Mouse (Mus musculus) liver, postnatal 0 days (tissue): Measurements from ENCODE around the gene Gzmc. TPM values are rescaled to one million over a fixed set of nuclear protein-coding genes. Genes with fewer than 3 reads are reported as not detected.
"Not testable (repeated sequence)": the region's sequence is repeated elsewhere in the genome, so short reads cannot be mapped to it uniquely, and the experiment has no call there.

Source experiments
- ATAC-seq: fragments of 200-750 bp; cut with Nextera tagmentation; 2 replicates; pipeline ENCODE4 v1.8.0; 2017; ENCODE audit warnings: mild to moderate bottlenecking, moderate library complexity
- DNase-seq: peaks from one replicate; pipeline ENCODE4 v3.0.0-alpha.2; 2016
- H3K27ac ChIP-seq: fragments of 300-500 bp; sonication (generic); 2 replicates; pipeline ENCODE4 v1.5.1; 2014; ENCODE audit warnings: antibody characterized with exemption, moderate library complexity, mild to moderate bottlenecking, low read depth
- H3K27me3 ChIP-seq: fragments of 300-500 bp; sonication (generic); 2 replicates; pipeline ENCODE4 v1.6.1; 2014; ENCODE audit warnings: low read length, control low read depth, mixed read lengths; ENCODE audit not compliant: insufficient read depth
- H3K36me3 ChIP-seq: fragments of 300-500 bp; sonication (generic); replicated peaks from 2 replicates; pipeline ENCODE4 v1.6.1; 2014; ENCODE audit warnings: mild to moderate bottlenecking, control low read depth, low read length, moderate library complexity, mixed read lengths; ENCODE audit not compliant: insufficient read depth
- H3K4me1 ChIP-seq: fragments of 300-500 bp; sonication (generic); 2 replicates; pipeline ENCODE4 v1.6.1; 2014; ENCODE audit warnings: antibody characterized with exemption, mild to moderate bottlenecking, control low read depth; ENCODE audit not compliant: insufficient read depth
- H3K4me2 ChIP-seq: fragments of 300-500 bp; sonication (generic); 2 replicates; pipeline ENCODE4 v1.6.1; 2014; ENCODE audit warnings: low read depth, mild to moderate bottlenecking, low read length, moderate library complexity, mixed read lengths
- H3K4me3 ChIP-seq: fragments of 300-500 bp; sonication (generic); 2 replicates; pipeline ENCODE4 v1.5.1; 2014; ENCODE audit warnings: low read depth, low read length
- H3K9ac ChIP-seq: fragments of 300-500 bp; sonication (generic); replicated peaks from 2 replicates; pipeline ENCODE4 v1.6.1; 2014; ENCODE audit warnings: mild to moderate bottlenecking, moderate library complexity
- H3K9me3 ChIP-seq: fragments of 300-500 bp; sonication (generic); 2 replicates; pipeline ENCODE4 v1.6.1; 2016; ENCODE audit warnings: mild to moderate bottlenecking, control low read depth, low read length, mixed read lengths
- CTCF ChIP-seq: sonication (generic); IDR thresholded peaks from 2 replicates; pipeline ENCODE4 v1.5.1; 2016; ENCODE audit warnings: antibody characterized with exemption, low read depth
- EP300 ChIP-seq: IDR thresholded peaks from 2 replicates; pipeline ENCODE4 v1.6.1; 2016; ENCODE audit warnings: antibody characterized with exemption, low read depth, mild to moderate bottlenecking
- WGBS: fragments of 180-500 bp; shearing (Covaris S2); extraction: QIAGEN DNeasy Blood & Tissue Kit; methylation state at CpG from one replicate; pipeline ENCODE4 v1.1.7; 2014; ENCODE audit not compliant: insufficient replicate concordance; 5-methylcytosine and 5-hydroxymethylcytosine counted together
- polyA plus RNA-seq: library from polyadenylated mRNA; unstranded; fragments of >200 nt; fragmentation: Nextera tagmentation; extraction: Ambion mirVana; gene quantifications from 2 replicates; pipeline ENCODE4 v1.2.1, GENCODE M21; 2015

Gene Gzmc
- polyA plus RNA-seq, 1 experiment from 2014 or later = 0.25 TPM

- H3K4me1 ChIP-seq = no peaks in the 10 kb centered on the region
- no peak for TF ChIP-seq CTCF
- H3K9me3 ChIP-seq = no peaks in the 10 kb centered on the region
- H3K4me2 ChIP-seq = no peak overlapping the region
- H3K36me3 ChIP-seq = no peaks in the 10 kb centered on the region
- no peak overlapping the region for H3K4me3 ChIP-seq
- no peak overlapping the region for H3K27ac ChIP-seq
- ATAC-seq (no peak), DNase-seq (no peak)
- no peaks in the 10 kb centered on the region for H3K27me3 ChIP-seq
- no peak overlapping the region for H3K9ac ChIP-seq
Measured at GRCm38 (mm10) chr14:56240409-56240808, 6.0 kb upstream of the Gzmc start.

GRCm38 (mm10) chr14:56211317-56211716, 23.1 kb downstream of the Gzmc start, which contains the start of gene Gzmf:
TSS of gene Gzmf (minus strand) at chr14:56211417.
- Histone ChIP-seq H3K36me3 (no peaks in the 10 kb centered on the region), H3K9me3 (no peaks in the 10 kb centered on the region), H3K27me3 (no peaks in the 10 kb centered on the region), H3K4me2 (no peak within 1 kb of the TSS), H3K27ac (no peak within 1 kb of the TSS), H3K4me3 (no peak within 1 kb of the TSS), H3K9ac (no peak within 1 kb of the TSS), H3K4me1 (no peaks in the 10 kb centered on the region)
- TF ChIP-seq EP300 (no peak), CTCF (no peak)
- WGBS = 81% methylated on average over 4 of the region's 4 CpGs
- no peak for DNase-seq
- ATAC-seq = no peak

GRCm38 (mm10) chr14:56205613-56206012, 28.8 kb downstream of the Gzmc start:
- Histone ChIP-seq H3K4me1 (no peaks in the 10 kb centered on the region), H3K4me3 (no peak overlapping the region)

GRCm38 (mm10) chr14:56205021-56205420, 29.4 kb downstream of the Gzmc start:
- H3K36me3 ChIP-seq, H3K4me1 ChIP-seq, H3K4me3 ChIP-seq, H3K27me3 ChIP-seq, H3K9ac ChIP-seq, H3K27ac ChIP-seq, H3K4me2 ChIP-seq, H3K9me3 ChIP-seq, ATAC-seq: not testable (repeated sequence)
- WGBS = 27% methylated on average over 5 of the region's 5 CpGs
- peak; percentile 57 for TF ChIP-seq CTCF
- DNase-seq = peak; percentile 54

More at GRCm38 (mm10) chr14:56205613-56206012, 28.8 kb downstream of the Gzmc start:
- H3K27me3 ChIP-seq = no peaks in the 10 kb centered on the region
- 76% methylated on average over 1 of the region's 1 CpGs for WGBS
- H3K36me3 ChIP-seq = no peaks in the 10 kb centered on the region
- H3K27ac ChIP-seq = no peak overlapping the region
- H3K9me3 ChIP-seq = no peaks in the 10 kb centered on the region
- DNase-seq (no peak), ATAC-seq (no peak)
- no peak overlapping the region for H3K9ac ChIP-seq
- no peak overlapping the region for H3K4me2 ChIP-seq
- TF ChIP-seq CTCF = no peak

GRCm38 (mm10) chr14:56203975-56204374, 30.5 kb downstream of the Gzmc start:
- no peaks in the 10 kb centered on the region for H3K36me3 ChIP-seq
- H3K27me3 ChIP-seq = no peaks in the 10 kb centered on the region
- H3K9me3 ChIP-seq = no peaks in the 10 kb centered on the region
- no peaks in the 10 kb centered on the region for H3K4me1 ChIP-seq
- H3K9ac ChIP-seq = no peak overlapping the region
- no peak overlapping the region for H3K27ac ChIP-seq
- no peak overlapping the region for H3K4me3 ChIP-seq
- no peak overlapping the region for H3K4me2 ChIP-seq
- WGBS = 17% methylated on average over 2 of the region's 2 CpGs
- peak; percentile 71 for DNase-seq
- TF ChIP-seq CTCF = peak; percentile 93
- no peak for TF ChIP-seq EP300
- ATAC-seq = no peak

GRCm38 (mm10) chr14:56186946-56187345, 47.5 kb downstream of the Gzmc start:
- no peak overlapping the region for H3K27ac ChIP-seq
- no peak overlapping the region for H3K4me3 ChIP-seq
- DNase-seq (no peak), ATAC-seq (no peak)
- no peaks in the 10 kb centered on the region for H3K36me3 ChIP-seq
- no peak overlapping the region for H3K9ac ChIP-seq
- H3K4me2 ChIP-seq = no peak overlapping the region
- no peaks in the 10 kb centered on the region for H3K9me3 ChIP-seq
- WGBS = 50% methylated on average over 6 of the region's 6 CpGs
- H3K4me1 ChIP-seq = no peaks in the 10 kb centered on the region
- H3K27me3 ChIP-seq = no peaks in the 10 kb centered on the region
- TF ChIP-seq CTCF = peak; percentile 19; the same call in 1 of the 2 replicates
- no peak for TF ChIP-seq EP300

GRCm38 (mm10) chr14:56186521-56186920, 47.9 kb downstream of the Gzmc start:
- Histone ChIP-seq H3K36me3 (no peaks in the 10 kb centered on the region), H3K4me2 (no peak overlapping the region), H3K4me3 (no peak overlapping the region), H3K27me3 (no peaks in the 10 kb centered on the region), H3K9ac (no peak overlapping the region), H3K9me3 (no peaks in the 10 kb centered on the region), H3K4me1 (no peaks in the 10 kb centered on the region), H3K27ac (no peak overlapping the region)
- 63% methylated on average over 5 of the region's 5 CpGs for WGBS
- DNase-seq (no peak), ATAC-seq (no peak)
- TF ChIP-seq CTCF (no peak), EP300 (no peak)

Other genes with a start within 250 kb of the Gzmc start
- not detected in 2 replicates for gene Mcpt1, start 216.7 kb downstream of the Gzmc start, polyA plus RNA-seq
- gene Mcpt9, start 204.2 kb downstream of the Gzmc start, polyA plus RNA-seq = not detected in 2 replicates
- 0.23 and 0.27 TPM in 2 replicates for gene Mcpt2, start 192.6 kb downstream of the Gzmc start, polyA plus RNA-seq
- gene Mcpt4, start 172.3 kb downstream of the Gzmc start, polyA plus RNA-seq = 0.26 and 0.51 TPM in 2 replicates
- 13.3 and 19.0 TPM in 2 replicates for gene Mcpt8, start 149.4 kb downstream of the Gzmc start, polyA plus RNA-seq
- gene Ctsg, start 132.1 kb downstream of the Gzmc start, polyA plus RNA-seq = 38.6 and 41.3 TPM in 2 replicates
- gene Gzme, start 114.0 kb downstream of the Gzmc start, polyA plus RNA-seq = not detected in 2 replicates
- not detected in 2 replicates for gene Gzmd, start 102.0 kb downstream of the Gzmc start, polyA plus RNA-seq
- gene Gzmg, start 75.1 kb downstream of the Gzmc start, polyA plus RNA-seq = not detected in 2 replicates
- gene Gzmn, start 60.1 kb downstream of the Gzmc start, polyA plus RNA-seq = not detected in 2 replicates
- gene Gzmf, start 23.2 kb downstream of the Gzmc start, polyA plus RNA-seq = not detected in 2 replicates
- gene Gzmb, start 27.6 kb upstream of the Gzmc start, polyA plus RNA-seq = 7.2 and 7.9 TPM in 2 replicates
- gene Atp12a, start 130.4 kb upstream of the Gzmc start, polyA plus RNA-seq = not detected in 2 replicates
- gene Rnf17, start 167.9 kb upstream of the Gzmc start, polyA plus RNA-seq = 0.40 and 0.70 TPM in 2 replicates